Mouse (Mus musculus) skeletal muscle tissue, adult 2 months (tissue): ENCODE results near the gene Igfbp2.

Experiments
- DNase-seq: peaks from one replicate; pipeline ENCODE4 v3.0.0-alpha.2; 2012; ENCODE audit warnings: low read depth, low spot score

Igfbp2 gene

GRCm38 (mm10) chr1:72872521-72872920, 48.2 kb downstream of the Igfbp2 start:
- DNase-seq: peak; percentile 78

- DNase-seq: no peak
These were observed 48.8 kb downstream of the Igfbp2 start for GRCm38 (mm10) chr1:72873078-72873477.

- DNase-seq: no peak
These were observed 49.4 kb downstream of the Igfbp2 start for GRCm38 (mm10) chr1:72873511-72874286.

- peak; percentile 93 for DNase-seq
These were observed 50.2 kb downstream of the Igfbp2 start, which contains the start of gene Igfbp5 for GRCm38 (mm10) chr1:72874287-72875211. Gene Igfbp5 (minus strand): TSS chr1:72874884.

GRCm38 (mm10) chr1:72875708-72876107, 51.4 kb downstream of the Igfbp2 start:
- DNase-seq: no peak

GRCm38 (mm10) chr1:72876111-72876510, 51.8 kb downstream of the Igfbp2 start:
- DNase-seq: no peak

DNA sequence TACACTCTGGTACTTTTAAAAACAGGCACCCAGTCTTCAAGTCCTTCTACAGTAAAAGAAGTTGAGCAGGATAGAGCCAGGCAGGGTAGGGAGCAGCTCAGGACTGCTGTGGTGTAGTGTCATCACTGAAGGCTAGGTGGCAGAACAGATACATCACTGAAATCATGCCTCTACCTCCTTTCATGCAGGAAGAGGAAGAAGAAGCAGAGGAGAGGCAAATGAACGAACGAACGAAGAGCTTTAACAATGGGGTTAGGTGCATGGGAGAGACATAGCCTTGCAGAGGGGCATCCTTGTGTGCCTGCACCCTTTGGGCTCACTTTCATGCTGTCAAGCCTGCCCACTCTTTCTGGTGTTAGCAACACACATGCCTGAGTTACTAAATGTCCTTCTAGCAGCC, 53.6 kb downstream of the Igfbp2 start:
- peak; percentile 59 for DNase-seq

DNA sequence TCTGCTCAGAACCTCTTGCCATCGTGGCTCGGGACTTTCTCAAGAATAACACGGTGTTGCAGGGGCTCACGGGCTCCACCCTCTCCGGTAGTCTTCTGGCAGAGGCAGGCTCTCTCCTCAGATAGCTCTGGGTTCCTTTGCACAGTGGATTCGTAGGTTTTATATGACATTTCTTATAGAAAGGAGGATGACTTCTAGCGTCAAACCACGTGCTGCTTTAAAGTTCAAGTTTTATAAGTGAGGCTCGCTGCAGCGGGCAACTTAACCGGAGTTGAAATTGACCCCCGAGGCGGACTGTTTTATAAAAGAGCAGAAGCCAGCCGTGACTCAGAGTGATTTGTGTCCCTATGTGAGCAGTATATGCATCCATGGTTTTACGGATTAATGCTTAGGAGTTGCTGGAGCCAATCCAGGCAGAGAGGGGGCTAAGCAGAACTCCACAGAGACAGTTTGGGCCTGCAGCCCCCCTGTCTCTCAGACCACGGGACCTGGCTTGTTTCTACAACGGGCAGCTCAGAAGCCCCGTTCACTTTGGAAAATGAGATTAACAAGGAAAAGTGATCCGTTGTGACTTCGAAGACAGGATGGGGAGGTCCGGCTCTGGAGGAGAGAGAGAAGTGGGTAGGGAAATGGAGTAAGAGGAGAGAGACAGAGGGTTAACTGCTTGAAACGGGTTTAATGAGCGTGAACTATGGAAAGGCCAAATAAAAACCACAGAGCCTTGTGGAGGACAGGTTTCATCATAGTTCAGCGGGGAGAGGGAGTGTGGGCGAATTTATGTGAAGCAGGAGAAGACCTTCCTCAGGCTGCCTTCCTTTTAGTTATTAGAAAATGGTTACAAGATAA, 54.4 kb downstream of the Igfbp2 start:
- DNase-seq: no peak

- no peak for DNase-seq
These were observed 55.0 kb downstream of the Igfbp2 start for GRCm38 (mm10) chr1:72879319-72879634.

- no peak for DNase-seq
These were observed 61.0 kb downstream of the Igfbp2 start for GRCm38 (mm10) chr1:72885111-72885818.

DNA sequence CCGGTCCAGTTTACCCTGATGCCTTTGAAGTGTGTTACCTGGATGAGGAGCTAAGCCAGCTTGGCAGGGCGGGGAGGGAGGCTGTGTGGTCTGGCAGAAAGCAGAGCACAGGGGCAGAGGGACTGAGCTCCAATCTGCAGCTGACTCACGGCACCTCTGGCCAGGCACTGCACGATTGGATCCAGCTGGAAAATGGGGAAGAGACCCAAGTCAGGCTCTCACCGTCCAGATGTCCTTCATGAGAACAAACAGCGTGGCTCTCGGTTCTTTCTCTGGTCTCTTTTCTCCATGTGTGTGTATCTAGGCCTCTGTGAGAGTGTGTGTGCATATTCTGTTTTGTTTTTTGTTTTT, 61.5 kb downstream of the Igfbp2 start:
- no peak for DNase-seq

- no peak for DNase-seq
These were observed 63.6 kb downstream of the Igfbp2 start for GRCm38 (mm10) chr1:72887910-72888309.

- DNase-seq: no peak
These were observed 71.5 kb downstream of the Igfbp2 start for GRCm38 (mm10) chr1:72895821-72896220.
